Mouse (Mus musculus): ENCODE measurements around the gene Fam178b. TPM values are rescaled to one million over a fixed set of nuclear protein-coding genes. Genes with fewer than 3 reads are reported as not detected.

Gene Fam178b
- polyA plus RNA-seq, 1 experiment: not detected

DNA sequence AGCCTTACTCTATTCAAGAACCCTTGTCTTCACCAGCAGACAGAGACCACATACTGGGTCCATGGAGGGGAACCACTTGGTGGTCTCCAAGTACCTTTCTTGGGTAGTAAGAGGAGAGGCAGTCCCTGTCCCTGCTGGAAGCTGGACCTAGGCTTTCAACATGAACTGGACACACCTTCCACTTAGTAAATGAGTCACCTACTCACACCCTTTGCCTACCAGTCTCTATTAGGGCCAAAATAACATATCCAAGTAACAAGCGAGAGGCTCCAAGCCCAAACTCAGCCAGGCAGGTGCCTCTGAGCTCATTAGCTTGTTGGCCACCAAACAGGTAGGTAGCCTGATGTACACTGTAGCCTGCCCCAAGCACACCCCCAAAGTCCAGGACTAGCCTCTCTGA lies 25.6 kb upstream of the Fam178b start:
- peak overlapping the region; percentile 92 for H3K4me3 ChIP-seq (ENCODE audit: insufficient read depth, low read depth, low read length)
- H3K4me1 ChIP-seq (ENCODE audit: control insufficient read depth, insufficient read depth, low read length): peaks cover 26% of the 10 kb centered on the region
- WGBS: 65% methylated on average over 1 of the region's 1 CpGs
- H3K27ac ChIP-seq (ENCODE audit: insufficient read depth, low read depth, low read length): no peak overlapping the region
- TF ChIP-seq CTCF (IDR thresholded peaks at IDR 0.05; ENCODE audit: insufficient read depth, low read depth, low read length) (no peak), POLR2A (IDR thresholded peaks at IDR 0.05; ENCODE audit: insufficient read depth, low read depth, low read length) (no peak)

DNA sequence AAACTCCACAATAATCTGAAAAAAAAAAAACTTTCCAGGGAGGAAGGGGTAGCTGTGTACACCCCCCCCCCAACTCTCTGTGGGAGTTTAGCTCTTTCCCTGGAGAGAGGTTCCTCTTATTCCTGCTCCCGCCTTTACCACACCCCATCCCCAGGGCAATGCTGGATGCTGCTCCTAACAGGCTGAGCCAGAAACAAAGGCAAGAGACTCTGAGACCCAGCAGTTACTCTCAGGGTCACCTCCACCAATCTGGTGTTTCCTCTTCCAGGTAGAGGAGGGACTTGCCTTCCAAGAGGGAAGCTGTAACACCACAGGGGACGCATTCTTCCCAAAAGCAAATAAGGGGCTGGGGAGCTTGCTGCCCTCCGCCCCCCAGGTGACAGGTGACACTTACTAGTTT lies 24.8 kb upstream of the Fam178b start:
- no peak overlapping the region for H3K4me3 ChIP-seq (ENCODE audit: insufficient read depth, low read depth, low read length)
- TF ChIP-seq CTCF (IDR thresholded peaks at IDR 0.05; ENCODE audit: insufficient read depth, low read depth, low read length): no peak
- no peak for TF ChIP-seq POLR2A (IDR thresholded peaks at IDR 0.05; ENCODE audit: insufficient read depth, low read depth, low read length)

DNA sequence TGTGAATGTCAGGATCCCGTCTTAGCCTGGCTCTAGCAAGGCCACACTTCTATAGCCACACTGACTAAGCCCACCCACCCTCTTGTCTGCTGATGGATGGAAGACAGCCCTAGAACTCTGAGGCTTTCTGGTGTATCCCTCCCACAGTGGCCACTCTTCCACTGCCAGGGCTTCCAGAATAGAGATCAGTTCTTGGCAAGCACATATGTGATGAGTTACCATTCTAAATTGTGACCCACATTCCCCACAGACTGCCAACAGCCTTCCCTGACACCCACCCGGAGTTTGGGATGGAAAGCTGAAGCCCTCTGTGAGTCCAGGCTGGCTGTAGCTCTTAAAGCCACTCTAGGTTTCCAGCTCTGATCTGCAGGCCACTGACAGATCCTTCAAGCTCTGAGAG lies 24.2 kb upstream of the Fam178b start:
- H3K4me3 ChIP-seq (ENCODE audit: insufficient read depth, low read depth, low read length): no peak overlapping the region
- WGBS: 58% methylated on average over 2 of the region's 2 CpGs

More for the DNA sequence above, 24.8 kb upstream of the Fam178b start:
- peaks cover 26% of the 10 kb centered on the region for H3K4me1 ChIP-seq (ENCODE audit: control insufficient read depth, insufficient read depth, low read length)
- no peak overlapping the region for H3K27ac ChIP-seq (ENCODE audit: insufficient read depth, low read depth, low read length)
- WGBS: 74% methylated on average over 3 of the region's 3 CpGs

DNA sequence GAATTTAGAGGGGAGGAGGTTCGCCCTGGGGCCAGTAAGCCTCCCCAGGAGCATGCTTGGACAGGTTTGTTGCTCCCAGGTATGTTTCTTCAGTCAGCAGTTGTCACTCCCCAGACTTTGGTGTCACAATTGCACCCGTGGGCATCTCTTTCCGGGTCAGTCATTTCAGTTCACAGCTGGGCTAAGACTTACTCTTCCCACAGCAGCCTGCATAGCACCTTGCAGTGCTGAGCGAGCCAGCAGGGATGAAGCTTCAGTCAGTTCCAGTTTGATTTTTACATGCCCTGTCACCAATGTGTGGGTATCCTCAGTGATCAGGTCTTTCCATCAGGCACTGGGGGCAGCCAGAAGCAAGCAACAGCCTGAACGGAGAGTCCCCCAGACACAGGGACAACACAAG lies 14.0 kb upstream of the Fam178b start:
- 75% methylated on average over 5 of the region's 5 CpGs for WGBS
- Histone ChIP-seq H3K27ac (ENCODE audit: insufficient read depth, low read depth, low read length) (no peak overlapping the region), H3K4me3 (ENCODE audit: insufficient read depth, low read depth, low read length) (no peak overlapping the region), H3K4me1 (ENCODE audit: control insufficient read depth, insufficient read depth, low read length) (peaks cover 2% of the 10 kb centered on the region)
- no peak for TF ChIP-seq CTCF (IDR thresholded peaks at IDR 0.05; ENCODE audit: insufficient read depth, low read depth, low read length)
- TF ChIP-seq POLR2A (IDR thresholded peaks at IDR 0.05; ENCODE audit: insufficient read depth, low read depth, low read length): no peak

More for the DNA sequence above, 24.2 kb upstream of the Fam178b start:
- Histone ChIP-seq H3K4me1 (ENCODE audit: control insufficient read depth, insufficient read depth, low read length) (peaks cover 26% of the 10 kb centered on the region), H3K27ac (ENCODE audit: insufficient read depth, low read depth, low read length) (no peak overlapping the region)
- TF ChIP-seq POLR2A (IDR thresholded peaks at IDR 0.05; ENCODE audit: insufficient read depth, low read depth, low read length) (no peak), CTCF (IDR thresholded peaks at IDR 0.05; ENCODE audit: insufficient read depth, low read depth, low read length) (no peak)

DNA sequence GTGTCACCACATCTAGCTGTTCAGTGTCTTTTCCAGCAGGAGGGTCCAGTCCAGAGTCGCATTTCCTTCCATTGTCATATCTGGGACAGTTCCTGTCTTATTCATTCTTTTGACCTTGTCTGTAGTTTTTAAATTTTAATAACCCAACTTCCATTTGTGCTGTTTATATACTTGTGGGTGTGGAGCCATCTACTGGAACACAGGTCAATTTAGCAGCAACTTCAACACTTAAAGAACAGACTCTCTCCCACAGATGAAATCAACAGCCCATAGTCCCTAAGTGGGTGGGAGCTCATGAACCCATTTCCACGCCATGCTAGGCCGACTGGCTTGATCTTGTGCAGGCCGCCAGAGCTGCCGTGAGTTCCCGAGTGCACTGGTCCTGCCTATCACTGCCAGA lies 13.4 kb upstream of the Fam178b start:
- Histone ChIP-seq H3K27ac (ENCODE audit: insufficient read depth, low read depth, low read length) (no peak overlapping the region), H3K4me1 (ENCODE audit: control insufficient read depth, insufficient read depth, low read length) (peaks cover 2% of the 10 kb centered on the region), H3K4me3 (ENCODE audit: insufficient read depth, low read depth, low read length) (no peak overlapping the region)
- 71% methylated on average over 6 of the region's 6 CpGs for WGBS
- no peak for TF ChIP-seq CTCF (IDR thresholded peaks at IDR 0.05; ENCODE audit: insufficient read depth, low read depth, low read length)

DNA sequence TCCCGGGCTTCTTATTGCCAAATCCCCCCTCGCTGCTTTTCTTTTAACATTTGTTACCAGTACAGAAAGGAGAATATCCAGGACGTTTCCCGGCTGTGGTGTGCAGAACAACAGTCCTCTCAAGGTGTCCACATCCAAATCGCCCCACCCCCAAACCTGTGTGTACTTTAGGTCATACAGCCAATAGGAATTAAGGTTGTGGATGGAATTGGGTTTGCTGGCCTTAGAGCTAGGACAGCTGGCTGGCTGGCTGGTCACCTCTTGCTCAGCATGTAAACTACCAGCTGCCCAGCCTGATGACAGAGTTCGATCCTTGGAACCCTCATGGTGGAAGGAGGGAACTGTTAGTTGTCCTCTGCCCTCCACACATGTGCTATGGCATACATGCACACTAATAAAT lies 11.9 kb upstream of the Fam178b start:
- no peak overlapping the region for H3K4me3 ChIP-seq (ENCODE audit: insufficient read depth, low read depth, low read length)
- H3K27ac ChIP-seq (ENCODE audit: insufficient read depth, low read depth, low read length): no peak overlapping the region
- TF ChIP-seq CTCF (IDR thresholded peaks at IDR 0.05; ENCODE audit: insufficient read depth, low read depth, low read length) (no peak), POLR2A (IDR thresholded peaks at IDR 0.05; ENCODE audit: insufficient read depth, low read depth, low read length) (no peak)
- peaks cover 2% of the 10 kb centered on the region for H3K4me1 ChIP-seq (ENCODE audit: control insufficient read depth, insufficient read depth, low read length)
- WGBS: 88% methylated on average over 6 of the region's 6 CpGs

DNA sequence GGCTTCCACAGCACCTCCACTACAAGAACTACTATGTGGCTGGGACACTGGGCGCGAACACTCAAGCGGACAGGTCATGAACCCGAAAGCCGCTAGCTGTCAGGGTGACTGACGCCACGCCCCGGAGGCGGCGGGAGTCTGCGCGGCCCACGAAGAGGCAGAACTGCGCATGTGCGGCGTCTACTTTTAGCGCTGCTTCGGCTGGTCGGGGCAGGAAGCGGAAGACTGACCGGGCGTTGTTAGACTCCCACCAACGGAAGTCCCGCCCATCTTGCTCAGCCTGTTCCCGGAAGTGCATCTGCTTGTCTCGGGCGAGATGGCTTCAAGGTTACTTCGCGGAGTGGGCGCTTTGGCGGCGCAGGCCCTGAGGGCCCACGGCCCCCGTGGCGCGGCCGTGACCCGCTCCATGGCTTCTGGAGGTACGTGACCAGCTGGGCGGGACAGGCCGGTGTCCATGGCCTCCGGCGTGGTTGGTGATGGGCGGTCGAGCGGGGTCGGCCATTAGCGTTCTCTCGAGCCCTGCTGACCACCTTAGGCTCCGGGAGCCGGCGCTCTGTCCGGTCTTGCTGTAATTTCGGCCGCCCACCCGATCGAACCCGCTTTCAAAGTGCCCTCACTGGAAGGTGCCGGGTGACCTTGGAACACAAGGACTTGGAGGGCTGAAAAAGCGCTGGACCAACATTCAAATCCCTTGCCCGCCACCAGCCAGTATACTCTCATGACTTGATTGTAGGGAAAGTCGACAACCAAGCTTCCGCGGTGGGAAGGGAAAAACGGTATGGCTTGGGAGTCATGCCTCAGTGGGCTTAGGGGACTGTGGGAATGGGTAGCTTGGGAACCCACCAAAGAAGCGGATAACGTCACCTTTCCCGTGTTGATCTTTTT lies 8.5 kb upstream of the Fam178b start, which contains the start of gene Cox5b:
TSS of gene Cox5b (plus strand) at position 179 of the 885 bp plus-strand sequence.
- Histone ChIP-seq H3K4me1 (ENCODE audit: control insufficient read depth, insufficient read depth, low read length) (peaks cover 2% of the 10 kb centered on the region), H3K4me3 (ENCODE audit: insufficient read depth, low read depth, low read length) (peak within 1 kb of the TSS; percentile 88), H3K27ac (ENCODE audit: insufficient read depth, low read depth, low read length) (peak within 1 kb of the TSS; percentile 85)
- under 1% methylated on average over 68 of the region's 68 CpGs for WGBS
- TF ChIP-seq CTCF (IDR thresholded peaks at IDR 0.05; ENCODE audit: insufficient read depth, low read depth, low read length) (no peak), POLR2A (IDR thresholded peaks at IDR 0.05; ENCODE audit: insufficient read depth, low read depth, low read length) (no peak; the same call in 1 of the 2 replicates)

DNA sequence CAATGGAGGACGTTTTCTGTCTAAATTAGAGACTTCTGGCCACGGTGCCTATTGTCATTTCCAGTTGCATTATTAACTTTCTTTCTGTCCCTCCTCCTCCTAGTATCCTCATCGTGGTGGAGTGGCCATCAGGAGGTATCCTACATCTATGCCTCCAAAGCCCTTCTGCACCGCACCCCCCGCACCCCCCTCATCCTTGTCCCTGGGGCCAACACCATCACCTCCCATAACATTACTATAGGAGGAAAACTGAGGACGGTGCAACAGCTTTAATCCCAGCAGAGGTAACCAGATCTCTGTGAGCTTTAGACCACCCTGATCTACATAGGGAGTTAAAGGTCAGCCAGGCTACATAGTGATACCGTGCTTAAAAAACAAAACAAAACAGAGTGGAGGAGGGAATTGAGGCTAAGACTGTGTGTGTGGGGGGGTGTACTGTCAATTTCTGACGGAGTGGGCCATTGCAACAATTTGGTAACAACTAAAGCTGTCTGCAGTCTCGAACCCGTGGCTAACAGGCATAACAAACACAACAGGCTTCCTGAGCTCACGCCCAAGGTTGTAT lies 7.8 kb upstream of the Fam178b start:
- Histone ChIP-seq H3K27ac (ENCODE audit: insufficient read depth, low read depth, low read length) (peak overlapping the region; percentile 66; the same call in 1 of the 2 replicates), H3K4me1 (ENCODE audit: control insufficient read depth, insufficient read depth, low read length) (peaks cover 2% of the 10 kb centered on the region), H3K4me3 (ENCODE audit: insufficient read depth, low read depth, low read length) (peak overlapping the region; percentile 60)
- TF ChIP-seq CTCF (IDR thresholded peaks at IDR 0.05; ENCODE audit: insufficient read depth, low read depth, low read length) (no peak), POLR2A (IDR thresholded peaks at IDR 0.05; ENCODE audit: insufficient read depth, low read depth, low read length) (no peak)
- 58% methylated on average over 11 of the region's 11 CpGs for WGBS

DNA sequence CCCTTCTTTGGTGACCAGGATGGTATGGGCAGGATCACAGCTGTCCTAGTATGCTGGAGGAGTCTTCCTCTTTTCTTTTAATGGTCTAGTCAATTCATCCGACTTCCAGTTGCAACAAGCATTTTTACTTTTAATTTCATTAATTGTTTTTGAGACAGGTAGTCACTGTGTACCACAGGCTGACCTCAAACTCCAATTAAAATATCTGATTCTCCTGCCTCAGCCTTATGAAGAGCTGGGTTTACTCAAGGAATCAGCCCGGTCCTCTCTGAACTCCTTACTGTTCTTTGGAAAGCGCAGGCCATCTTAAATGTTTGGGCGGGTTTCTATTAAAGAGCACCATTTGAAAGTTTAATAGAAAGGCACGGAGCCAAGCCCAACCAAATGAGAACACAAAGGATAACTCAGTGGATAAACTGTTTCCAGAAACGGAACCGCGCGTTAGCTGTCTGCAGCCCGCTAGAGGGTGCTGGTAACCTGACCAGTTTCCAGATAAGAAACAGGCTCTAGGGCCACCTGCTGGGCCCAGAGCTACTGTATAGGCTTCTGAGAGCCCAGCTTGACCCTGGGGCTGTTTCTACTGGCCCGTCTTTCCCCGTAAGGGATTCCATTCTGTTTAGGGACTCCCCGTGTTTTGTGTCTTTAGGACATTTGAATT lies 956 bp upstream of the Fam178b start:
- H3K4me3 ChIP-seq (ENCODE audit: insufficient read depth, low read depth, low read length): no peak overlapping the region
- no peak overlapping the region for H3K27ac ChIP-seq (ENCODE audit: insufficient read depth, low read depth, low read length)
- TF ChIP-seq CTCF (IDR thresholded peaks at IDR 0.05; ENCODE audit: insufficient read depth, low read depth, low read length): peak; percentile 63
- TF ChIP-seq POLR2A (IDR thresholded peaks at IDR 0.05; ENCODE audit: insufficient read depth, low read depth, low read length): no peak
- H3K4me1 ChIP-seq (ENCODE audit: control insufficient read depth, insufficient read depth, low read length): no peaks in the 10 kb centered on the region
- 6% methylated on average over 13 of the region's 13 CpGs for WGBS
